Mouse (Mus musculus): ENCODE data around the gene Auts2. TPM values are rescaled to one million over a fixed set of nuclear protein-coding genes. Genes with fewer than 3 reads are reported as not detected.

Auts2 gene
- polyA plus RNA-seq, 1 experiment from 2014 or later: 70.3 TPM

DNA sequence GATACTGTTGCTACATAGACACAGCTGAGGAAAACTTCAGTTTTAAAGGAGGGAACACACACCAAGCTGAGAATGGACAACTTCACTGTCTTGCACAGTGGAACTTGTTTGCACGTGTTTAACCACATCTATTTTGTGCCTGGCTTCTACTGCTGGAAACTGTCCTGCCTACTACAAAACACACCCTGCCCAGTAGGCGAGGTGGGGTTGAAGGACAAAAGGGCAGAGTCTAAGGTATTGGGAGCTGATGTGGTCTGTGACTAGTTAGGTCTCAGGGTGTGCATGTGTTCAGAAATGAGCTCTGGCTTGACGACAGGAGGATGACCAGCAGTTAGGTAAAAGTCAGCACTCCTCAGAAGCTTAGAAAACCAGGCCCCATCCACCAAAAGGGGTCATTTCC is 636.8 kb downstream of the Auts2 start:
- DNase-seq (ENCODE audit: low spot score) (no peak), ATAC-seq (ENCODE audit: low FRiP score) (no peak)
- 92% methylated on average over 3 of the region's 3 CpGs for WGBS
- H3K9ac ChIP-seq (ENCODE audit: low read depth, low read length): no peak overlapping the region
- H3K27me3 ChIP-seq (ENCODE audit: control insufficient read depth, insufficient read depth, low read length): no peaks in the 10 kb centered on the region
- H3K4me3 ChIP-seq (ENCODE audit: low read depth, low read length): no peak overlapping the region
- H3K27ac ChIP-seq (ENCODE audit: low read depth, low read length): no peak overlapping the region
- no peaks in the 10 kb centered on the region for H3K4me1 ChIP-seq (replicated peaks; ENCODE audit: control insufficient read depth, insufficient read depth, low read length)
- H3K4me2 ChIP-seq (replicated peaks; ENCODE audit: low read depth, low read length): no peak overlapping the region
- no peaks in the 10 kb centered on the region for H3K36me3 ChIP-seq (ENCODE audit: control insufficient read depth, insufficient read depth, low read length)
- H3K9me3 ChIP-seq (ENCODE audit: control insufficient read depth, low read length): no peaks in the 10 kb centered on the region

- H3K4me3 ChIP-seq (ENCODE audit: low read depth, low read length): no peak overlapping the region
- DNase-seq (ENCODE audit: low spot score) (no peak), ATAC-seq (ENCODE audit: low FRiP score) (no peak)
- 74% methylated on average over 10 of the region's 10 CpGs for WGBS
- H3K9ac ChIP-seq (ENCODE audit: low read depth, low read length): no peak overlapping the region
- H3K27me3 ChIP-seq (ENCODE audit: control insufficient read depth, insufficient read depth, low read length): no peaks in the 10 kb centered on the region
- H3K4me2 ChIP-seq (replicated peaks; ENCODE audit: low read depth, low read length): no peak overlapping the region
- no peak overlapping the region for H3K27ac ChIP-seq (ENCODE audit: low read depth, low read length)
- no peaks in the 10 kb centered on the region for H3K9me3 ChIP-seq (ENCODE audit: control insufficient read depth, low read length)
- H3K4me1 ChIP-seq (replicated peaks; ENCODE audit: control insufficient read depth, insufficient read depth, low read length): no peaks in the 10 kb centered on the region
- no peaks in the 10 kb centered on the region for H3K36me3 ChIP-seq (ENCODE audit: control insufficient read depth, insufficient read depth, low read length)
Measured at GRCm38 (mm10) chr5:131904478-131904877, 638.7 kb downstream of the Auts2 start.

GRCm38 (mm10) chr5:131898048-131898638 is 645.0 kb downstream of the Auts2 start:
- H3K36me3 ChIP-seq (ENCODE audit: control insufficient read depth, insufficient read depth, low read length): no peaks in the 10 kb centered on the region

DNA sequence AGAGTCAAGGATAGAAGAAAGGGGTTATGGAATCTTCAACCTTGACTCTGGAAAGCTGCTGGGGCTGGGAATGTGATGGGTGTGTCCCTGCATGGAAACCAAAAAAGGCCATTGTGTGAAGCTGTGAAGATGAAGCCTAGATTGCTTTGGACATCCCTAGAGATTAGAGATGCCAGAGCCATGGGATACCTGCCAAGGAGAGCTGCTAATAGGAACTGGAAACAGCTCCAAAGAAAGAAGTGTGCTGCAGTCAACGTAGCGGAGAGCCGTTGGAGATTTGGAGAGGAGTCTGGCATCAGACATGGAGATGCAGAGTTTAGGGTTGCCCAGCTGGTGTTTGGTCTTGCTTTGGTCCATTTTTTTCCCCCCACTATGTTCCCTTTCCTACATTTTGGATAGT is 656.5 kb downstream of the Auts2 start:
- 100% methylated on average over 3 of the region's 3 CpGs for WGBS
- Histone ChIP-seq H3K9me3 (ENCODE audit: control insufficient read depth, low read length) (no peaks in the 10 kb centered on the region), H3K27ac (ENCODE audit: low read depth, low read length) (no peak overlapping the region), H3K4me2 (replicated peaks; ENCODE audit: low read depth, low read length) (no peak overlapping the region), H3K9ac (ENCODE audit: low read depth, low read length) (no peak overlapping the region), H3K4me1 (replicated peaks; ENCODE audit: control insufficient read depth, insufficient read depth, low read length) (no peaks in the 10 kb centered on the region), H3K4me3 (ENCODE audit: low read depth, low read length) (no peak overlapping the region), H3K36me3 (ENCODE audit: control insufficient read depth, insufficient read depth, low read length) (no peaks in the 10 kb centered on the region), H3K27me3 (ENCODE audit: control insufficient read depth, insufficient read depth, low read length) (no peaks in the 10 kb centered on the region)
- ATAC-seq (ENCODE audit: low FRiP score) (no peak), DNase-seq (ENCODE audit: low spot score) (no peak)

More at GRCm38 (mm10) chr5:131898048-131898638, 645.0 kb downstream of the Auts2 start:
- DNase-seq (ENCODE audit: low spot score): no peak
- H3K4me2 ChIP-seq (replicated peaks; ENCODE audit: low read depth, low read length): no peak overlapping the region
- no peaks in the 10 kb centered on the region for H3K9me3 ChIP-seq (ENCODE audit: control insufficient read depth, low read length)
- no peak overlapping the region for H3K9ac ChIP-seq (ENCODE audit: low read depth, low read length)
- 86% methylated on average over 4 of the region's 4 CpGs for WGBS
- H3K27me3 ChIP-seq (ENCODE audit: control insufficient read depth, insufficient read depth, low read length): no peaks in the 10 kb centered on the region
- H3K4me1 ChIP-seq (replicated peaks; ENCODE audit: control insufficient read depth, insufficient read depth, low read length): no peaks in the 10 kb centered on the region
- H3K27ac ChIP-seq (ENCODE audit: low read depth, low read length): no peak overlapping the region
- ATAC-seq (ENCODE audit: low FRiP score): no peak
- H3K4me3 ChIP-seq (ENCODE audit: low read depth, low read length): no peak overlapping the region

DNA sequence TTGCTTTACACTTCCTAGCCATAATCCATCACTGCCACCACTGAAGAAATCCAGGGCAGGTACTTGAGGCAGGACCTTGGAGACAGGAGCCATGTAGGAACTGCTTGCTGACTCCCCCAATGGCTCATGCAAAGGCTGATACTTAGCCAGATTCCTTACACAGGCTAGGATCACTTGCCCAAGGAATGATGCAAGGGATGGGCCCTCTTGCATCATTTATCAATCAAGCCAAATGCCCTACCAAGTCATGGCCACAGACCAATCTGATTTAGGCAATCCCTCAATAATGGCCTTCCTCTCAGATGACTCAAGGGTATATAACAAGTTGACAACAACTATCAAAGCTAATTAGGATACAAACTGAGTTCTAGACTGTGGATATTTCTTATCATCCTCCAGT is 666.6 kb downstream of the Auts2 start:
- no peaks in the 10 kb centered on the region for H3K27me3 ChIP-seq (ENCODE audit: control insufficient read depth, insufficient read depth, low read length)
- no peaks in the 10 kb centered on the region for H3K4me1 ChIP-seq (replicated peaks; ENCODE audit: control insufficient read depth, insufficient read depth, low read length)
- H3K4me3 ChIP-seq (ENCODE audit: low read depth, low read length): no peak overlapping the region
- H3K27ac ChIP-seq (ENCODE audit: low read depth, low read length): no peak overlapping the region
- DNase-seq (ENCODE audit: low spot score): no peak
- no peak overlapping the region for H3K9ac ChIP-seq (ENCODE audit: low read depth, low read length)
- H3K36me3 ChIP-seq (ENCODE audit: control insufficient read depth, insufficient read depth, low read length): no peaks in the 10 kb centered on the region
- H3K9me3 ChIP-seq (ENCODE audit: control insufficient read depth, low read length): no peaks in the 10 kb centered on the region
- no peak overlapping the region for H3K4me2 ChIP-seq (replicated peaks; ENCODE audit: low read depth, low read length)
- no peak for ATAC-seq (ENCODE audit: low FRiP score)

DNA sequence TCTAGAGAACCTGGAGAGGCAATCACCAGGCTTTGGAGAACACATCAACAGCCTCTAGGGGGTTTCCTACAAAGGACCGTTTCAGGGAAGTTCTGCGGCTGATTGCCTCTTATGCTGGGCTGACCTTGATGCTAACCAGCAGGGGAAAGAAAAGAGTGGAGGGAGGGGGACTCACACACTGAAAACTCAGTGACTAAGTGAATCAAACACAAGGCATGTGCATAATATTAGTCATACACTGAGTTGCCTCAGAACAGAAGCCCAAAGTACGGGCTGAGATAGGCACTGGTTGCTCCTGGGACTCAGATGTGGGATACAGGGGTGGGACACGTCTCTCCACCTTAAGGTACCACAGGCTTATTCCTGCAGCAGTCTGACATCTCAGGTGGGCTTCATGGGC is 667.2 kb downstream of the Auts2 start:
- no peak overlapping the region for H3K27ac ChIP-seq (ENCODE audit: low read depth, low read length)
- H3K4me1 ChIP-seq (replicated peaks; ENCODE audit: control insufficient read depth, insufficient read depth, low read length): no peaks in the 10 kb centered on the region
- no peak overlapping the region for H3K9ac ChIP-seq (ENCODE audit: low read depth, low read length)
- ATAC-seq (ENCODE audit: low FRiP score): no peak
- 89% methylated on average over 4 of the region's 4 CpGs for WGBS
- H3K4me3 ChIP-seq (ENCODE audit: low read depth, low read length): no peak overlapping the region
- no peaks in the 10 kb centered on the region for H3K27me3 ChIP-seq (ENCODE audit: control insufficient read depth, insufficient read depth, low read length)
- no peak for DNase-seq (ENCODE audit: low spot score)
- no peaks in the 10 kb centered on the region for H3K36me3 ChIP-seq (ENCODE audit: control insufficient read depth, insufficient read depth, low read length)
- no peak overlapping the region for H3K4me2 ChIP-seq (replicated peaks; ENCODE audit: low read depth, low read length)
- H3K9me3 ChIP-seq (ENCODE audit: control insufficient read depth, low read length): no peaks in the 10 kb centered on the region

- no peaks in the 10 kb centered on the region for H3K27me3 ChIP-seq (ENCODE audit: control insufficient read depth, insufficient read depth, low read length)
- H3K27ac ChIP-seq (ENCODE audit: low read depth, low read length): no peak overlapping the region
- no peaks in the 10 kb centered on the region for H3K9me3 ChIP-seq (ENCODE audit: control insufficient read depth, low read length)
- no peak overlapping the region for H3K4me2 ChIP-seq (replicated peaks; ENCODE audit: low read depth, low read length)
- H3K9ac ChIP-seq (ENCODE audit: low read depth, low read length): no peak overlapping the region
- no peak overlapping the region for H3K4me3 ChIP-seq (ENCODE audit: low read depth, low read length)
- 76% methylated on average over 4 of the region's 4 CpGs for WGBS
- ATAC-seq (ENCODE audit: low FRiP score) (no peak), DNase-seq (ENCODE audit: low spot score) (no peak)
- no peaks in the 10 kb centered on the region for H3K36me3 ChIP-seq (ENCODE audit: control insufficient read depth, insufficient read depth, low read length)
- H3K4me1 ChIP-seq (replicated peaks; ENCODE audit: control insufficient read depth, insufficient read depth, low read length): no peaks in the 10 kb centered on the region
Measured at GRCm38 (mm10) chr5:131873116-131873515, 670.0 kb downstream of the Auts2 start.

- Histone ChIP-seq H3K4me2 (replicated peaks; ENCODE audit: low read depth, low read length) (no peak overlapping the region), H3K9ac (ENCODE audit: low read depth, low read length) (no peak overlapping the region), H3K4me1 (replicated peaks; ENCODE audit: control insufficient read depth, insufficient read depth, low read length) (no peaks in the 10 kb centered on the region), H3K36me3 (ENCODE audit: control insufficient read depth, insufficient read depth, low read length) (no peaks in the 10 kb centered on the region), H3K27ac (ENCODE audit: low read depth, low read length) (no peak overlapping the region), H3K9me3 (ENCODE audit: control insufficient read depth, low read length) (no peaks in the 10 kb centered on the region), H3K27me3 (ENCODE audit: control insufficient read depth, insufficient read depth, low read length) (no peaks in the 10 kb centered on the region), H3K4me3 (ENCODE audit: low read depth, low read length) (no peak overlapping the region)
- ATAC-seq (ENCODE audit: low FRiP score) (no peak), DNase-seq (ENCODE audit: low spot score) (no peak)
- 93% methylated on average over 11 of the region's 11 CpGs for WGBS
Measured at GRCm38 (mm10) chr5:131869711-131870499, 673.2 kb downstream of the Auts2 start.

DNA sequence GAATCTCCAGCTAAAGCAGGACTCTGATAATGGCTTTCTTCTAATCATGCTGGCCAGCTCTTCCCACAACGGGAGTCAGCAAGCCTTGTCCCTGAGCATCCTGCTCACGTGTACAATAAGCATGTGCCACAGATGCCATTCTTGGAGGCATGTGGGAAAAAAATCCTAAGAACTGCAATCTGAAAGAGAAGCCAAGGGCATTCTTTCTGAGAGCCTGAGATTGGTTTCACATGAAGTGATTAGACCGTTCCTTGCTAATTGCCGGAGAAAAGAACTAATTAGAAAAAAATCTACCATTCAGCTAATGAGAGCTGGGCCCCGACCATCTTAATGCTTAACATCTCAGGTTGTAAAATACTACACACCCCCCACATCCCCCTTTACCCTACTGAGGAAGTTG is 677.9 kb downstream of the Auts2 start:
- H3K4me3 ChIP-seq (ENCODE audit: low read depth, low read length): no peak overlapping the region
- H3K27ac ChIP-seq (ENCODE audit: low read depth, low read length): no peak overlapping the region
- DNase-seq (ENCODE audit: low spot score) (no peak), ATAC-seq (ENCODE audit: low FRiP score) (no peak)
- H3K4me1 ChIP-seq (replicated peaks; ENCODE audit: control insufficient read depth, insufficient read depth, low read length): no peaks in the 10 kb centered on the region
- no peaks in the 10 kb centered on the region for H3K36me3 ChIP-seq (ENCODE audit: control insufficient read depth, insufficient read depth, low read length)
- H3K9ac ChIP-seq (ENCODE audit: low read depth, low read length): no peak overlapping the region
- 82% methylated on average over 5 of the region's 5 CpGs for WGBS
- no peak overlapping the region for H3K4me2 ChIP-seq (replicated peaks; ENCODE audit: low read depth, low read length)
- H3K27me3 ChIP-seq (ENCODE audit: control insufficient read depth, insufficient read depth, low read length): no peaks in the 10 kb centered on the region
- H3K9me3 ChIP-seq (ENCODE audit: control insufficient read depth, low read length): no peaks in the 10 kb centered on the region

Data from hindbrain, embryonic 11.5 days (tissue).